Mouse (Mus musculus) cortical plate, adult 2 months (tissue): ENCODE measurements around the gene Tmem191c. TPM values are rescaled to one million over a fixed set of nuclear protein-coding genes. Genes with fewer than 3 reads are reported as not detected.

ENCODE experiments used
- H3K27ac ChIP-seq: fragments of 200-500 bp; 2 replicates; pipeline ENCODE4 v1.5.1; 2012; ENCODE audit warnings: low read length, control low read depth, inconsistent platforms; ENCODE audit not compliant: insufficient read depth
- H3K4me1 ChIP-seq: fragments of 200-500 bp; 2 replicates; pipeline ENCODE4 v1.6.1; 2011; ENCODE audit warnings: low read length; ENCODE audit not compliant: control insufficient read depth, insufficient read depth
- H3K4me3 ChIP-seq: fragments of 200-500 bp; 2 replicates; pipeline ENCODE4 v1.5.1; 2011; ENCODE audit warnings: mild to moderate bottlenecking, low read length, control low read depth; ENCODE audit not compliant: insufficient read depth
- CTCF ChIP-seq: fragments of 200-500 bp; IDR thresholded peaks from 2 replicates; pipeline ENCODE4 v1.5.1; 2011; ENCODE audit warnings: mild to moderate bottlenecking, control low read depth, low read length; ENCODE audit not compliant: insufficient read depth; ENCODE audit errors: extremely low read depth
- POLR2A ChIP-seq: fragments of 200-500 bp; IDR thresholded peaks from 2 replicates; pipeline ENCODE4 v1.6.1; 2011; ENCODE audit warnings: mild to moderate bottlenecking, low read length, control low read depth; ENCODE audit not compliant: insufficient read depth; ENCODE audit errors: extremely low read depth
- polyA plus RNA-seq: library from polyadenylated mRNA; depleted of rRNA; stranded (reverse); fragments of >200 nt; gene quantifications from 2 replicates; pipeline ENCODE4 v1.2.3, GENCODE M21; 2012; rRNA removed

Gene Tmem191c
- polyA plus RNA-seq, 1 experiment, result 315 TPM

DNA sequence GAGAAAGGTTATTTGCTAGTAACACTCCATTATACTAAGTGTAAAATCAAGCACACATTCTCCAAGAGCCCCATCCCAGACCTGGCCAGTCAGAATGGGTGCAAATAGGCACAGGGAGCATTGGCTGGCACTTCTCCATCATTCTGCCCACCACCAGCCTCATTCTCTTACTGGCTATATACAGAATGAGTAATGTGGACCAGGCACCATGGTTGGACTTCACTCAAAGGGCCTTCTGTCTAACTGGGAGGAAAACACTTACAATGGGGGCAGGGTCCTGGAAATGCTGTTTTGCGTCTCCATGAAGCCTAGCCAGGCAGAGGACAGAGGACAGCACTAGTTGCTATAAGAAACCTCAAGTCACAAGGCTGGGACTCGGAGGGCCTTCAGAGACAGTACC, 50.2 kb downstream of the Tmem191c start:
- H3K4me1 ChIP-seq, result peaks cover 6% of the 10 kb centered on the region
- no peak overlapping the region for H3K4me3 ChIP-seq
- H3K27ac ChIP-seq, result peak overlapping the region; percentile 64; the same call in 1 of the 2 replicates
- TF ChIP-seq POLR2A (no peak), CTCF (no peak)

DNA sequence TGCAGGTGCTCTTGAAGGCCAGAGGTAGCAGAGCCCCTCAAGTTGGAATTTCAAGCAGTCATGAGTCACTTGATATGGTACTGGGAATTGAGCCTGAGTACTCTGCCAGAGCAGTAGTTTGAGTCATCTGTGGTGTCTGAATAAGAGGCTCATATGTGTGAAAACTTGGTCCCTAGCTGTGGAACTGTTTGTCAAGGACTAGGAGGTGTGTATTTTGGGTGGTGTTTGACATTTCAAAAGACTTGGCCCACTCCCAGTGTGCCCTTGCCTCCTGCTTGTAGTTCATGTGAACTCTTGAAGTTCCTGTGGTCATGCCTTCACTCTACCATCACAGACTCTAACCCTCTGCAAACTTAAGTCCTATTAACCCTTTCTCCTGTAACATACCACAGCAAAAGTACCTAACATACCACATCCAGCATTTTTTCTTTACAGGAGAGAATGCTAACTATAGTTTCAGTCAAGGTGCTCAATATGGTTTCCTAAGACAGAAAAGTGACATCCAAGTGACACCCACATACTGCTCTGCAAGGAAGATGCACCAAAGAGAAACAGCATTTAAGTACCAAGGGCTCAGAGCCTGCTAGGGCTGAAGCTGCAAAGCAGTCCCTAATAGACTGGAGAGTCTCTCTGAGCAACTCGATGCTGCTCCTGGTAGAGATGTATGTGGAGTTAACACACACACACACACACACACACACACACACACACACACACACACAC, 54.1 kb downstream of the Tmem191c start:
- Histone ChIP-seq H3K4me1 (peaks cover 4% of the 10 kb centered on the region; the same call in 1 of the 2 replicates), H3K4me3 (no peak overlapping the region), H3K27ac (peak overlapping the region; percentile 69; the same call in 1 of the 2 replicates)
- TF ChIP-seq POLR2A (no peak), CTCF (no peak)

DNA sequence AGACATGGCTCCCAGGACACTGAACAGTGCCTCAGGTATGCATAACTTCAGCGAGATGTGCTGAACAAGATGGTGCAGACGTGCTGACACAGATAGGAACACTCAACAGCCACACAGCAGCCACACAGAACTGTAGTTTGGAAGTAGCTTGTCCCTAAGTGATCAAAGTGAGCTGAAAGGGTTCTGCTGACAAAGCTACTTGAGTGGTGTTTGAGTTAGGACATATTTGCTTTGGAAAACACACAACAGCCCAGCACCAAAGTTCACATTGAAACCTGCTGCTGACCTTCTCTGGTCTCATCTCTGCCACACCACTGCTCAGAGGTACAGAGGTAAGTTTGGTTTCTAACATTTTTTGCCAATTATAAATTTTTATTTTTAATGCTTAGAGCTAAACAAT, 55.2 kb downstream of the Tmem191c start, which contains the start of gene Serpind1:
Gene Serpind1, plus strand, starts transcription at position 256 of the 400 bp plus-strand sequence.
- Histone ChIP-seq H3K4me1 (peaks cover 4% of the 10 kb centered on the region; the same call in 1 of the 2 replicates), H3K4me3 (no peak within 1 kb of the TSS), H3K27ac (peak within 1 kb of the TSS; percentile 69; the same call in 1 of the 2 replicates)
- TF ChIP-seq CTCF (no peak), POLR2A (no peak)

DNA sequence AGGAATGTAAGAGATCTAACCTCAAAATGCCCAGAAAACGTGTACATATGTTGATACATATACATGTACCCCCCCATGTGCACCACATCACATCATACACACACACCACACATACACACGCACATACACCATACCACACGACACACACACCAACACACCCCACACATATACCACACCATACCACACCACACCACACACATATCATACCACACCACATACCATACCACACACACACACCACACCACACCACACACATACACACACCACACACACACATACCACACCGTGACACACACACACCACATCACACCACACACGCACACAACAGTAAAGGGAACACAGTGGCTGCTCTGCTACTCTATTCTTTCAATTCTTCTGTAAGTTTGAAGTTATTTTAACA, 56.0 kb downstream of the Tmem191c start:
- TF ChIP-seq CTCF (no peak), POLR2A (no peak)
- H3K27ac ChIP-seq, result no peak overlapping the region

More for the DNA sequence above, 56.0 kb downstream of the Tmem191c start:
- Histone ChIP-seq H3K4me1 (peaks cover 6% of the 10 kb centered on the region; the same call in 1 of the 2 replicates), H3K4me3 (no peak overlapping the region)

Other genes with a start within 250 kb of the Tmem191c start
- 32.6 and 33.0 TPM in 2 replicates for gene Ypel1, start 206.4 kb upstream of the Tmem191c start, polyA plus RNA-seq
- 108 and 114 TPM in 2 replicates for gene Ppil2, start 164.8 kb upstream of the Tmem191c start, polyA plus RNA-seq
- gene 2610318N02Rik, start 150.9 kb upstream of the Tmem191c start, polyA plus RNA-seq, result 1.8 and 2.5 TPM in 2 replicates
- gene Sdf2l1, start 143.7 kb upstream of the Tmem191c start, polyA plus RNA-seq, result 16.7 and 18.4 TPM in 2 replicates
- 30.5 and 30.6 TPM in 2 replicates for gene Ydjc, start 131.5 kb upstream of the Tmem191c start, polyA plus RNA-seq
- gene Ccdc116, start 128.8 kb upstream of the Tmem191c start, polyA plus RNA-seq, result 5.6 and 6.3 TPM in 2 replicates
- 124 and 129 TPM in 2 replicates for gene Ube2l3, start 73.4 kb upstream of the Tmem191c start, polyA plus RNA-seq
- 0.63 and 1.0 TPM in 2 replicates for gene Rimbp3, start 67.5 kb upstream of the Tmem191c start, polyA plus RNA-seq
- gene Hic2, start 42.5 kb upstream of the Tmem191c start, polyA plus RNA-seq, result 5.7 and 6.0 TPM in 2 replicates
- gene Serpind1, start 55.3 kb downstream of the Tmem191c start, polyA plus RNA-seq, result 3.8 TPM in 2 replicates
- 8.6 and 9.3 TPM in 2 replicates for gene Snap29, start 129.9 kb downstream of the Tmem191c start, polyA plus RNA-seq
- 336 and 351 TPM in 2 replicates for gene Pi4ka, start 130.2 kb downstream of the Tmem191c start, polyA plus RNA-seq
- 22.3 and 22.8 TPM in 2 replicates for gene Crkl, start 175.9 kb downstream of the Tmem191c start, polyA plus RNA-seq
- 233 and 286 TPM in 2 replicates for gene Aifm3, start 213.5 kb downstream of the Tmem191c start, polyA plus RNA-seq
- gene Lztr1, start 232.6 kb downstream of the Tmem191c start, polyA plus RNA-seq, result 330 and 345 TPM in 2 replicates